Mouse (Mus musculus): Measurements from ENCODE around the gene Gm28230.

DNA sequence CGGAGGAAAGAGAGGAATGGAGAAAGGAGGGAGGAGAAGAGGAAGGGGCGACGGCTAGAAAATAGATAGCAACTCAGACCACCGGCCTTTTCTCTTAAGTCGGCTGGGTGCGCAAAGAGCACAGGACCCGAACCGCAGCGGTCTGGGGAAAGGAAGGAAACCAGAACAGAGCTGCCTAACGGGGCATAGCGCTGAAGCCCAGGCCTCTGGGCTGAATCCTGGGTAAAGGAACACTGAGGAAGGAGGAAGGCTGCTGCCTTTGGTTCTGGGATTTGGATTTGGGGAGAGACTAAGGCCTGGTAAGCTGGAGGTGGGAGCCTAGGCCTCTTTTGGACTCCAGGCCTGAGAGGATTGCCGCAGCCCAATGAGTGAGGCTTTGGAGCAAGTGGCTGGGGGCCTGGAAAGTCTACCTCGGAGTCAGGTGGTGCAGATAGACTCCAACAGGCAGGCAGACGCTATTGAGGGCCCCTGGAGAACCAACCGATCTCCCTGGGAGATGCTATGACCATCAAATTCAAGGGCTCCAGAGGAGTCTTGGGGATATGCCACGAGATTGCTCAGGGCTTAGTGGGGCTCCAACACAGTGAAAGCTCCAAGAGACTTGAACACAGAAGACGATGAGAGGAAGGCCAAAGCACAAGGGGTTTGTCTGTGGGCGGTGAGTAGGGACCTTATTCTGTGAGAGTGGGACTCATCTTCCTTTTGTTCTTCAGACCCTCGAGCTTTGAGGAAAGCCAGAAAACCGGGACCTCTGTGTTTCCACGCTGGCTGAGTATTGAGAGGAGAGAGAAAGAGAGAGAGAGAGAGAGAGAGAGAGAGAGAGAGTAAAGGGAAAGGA, 45.7 kb upstream of the Gm28230 start:
- TF ChIP-seq UBTF (IDR thresholded peaks at IDR 0.05; ENCODE audit: borderline replicate concordance, insufficient read depth, low read depth, low read length) (no peak), POLR2A (IDR thresholded peaks at IDR 0.05; ENCODE audit: control insufficient read depth in 1 of 2, insufficient read depth in 1 of 2, low read depth in 1 of 2, low read length in 2 of 2, poor library complexity in 1 of 2) (no peak), POLR2AphosphoS2 (IDR thresholded peaks at IDR 0.05; ENCODE audit: low read length) (no peak), NELFE (IDR thresholded peaks at IDR 0.05; ENCODE audit: low read depth, low read length) (no peak), MAFK (IDR thresholded peaks at IDR 0.05; ENCODE audit: borderline replicate concordance, low read depth, low read length) (no peak), CTCF (IDR thresholded peaks at IDR 0.05 in 2 of 3, conservative IDR thresholded peaks at IDR 0.05 in 1 of 3; ENCODE audit: control insufficient read depth in 1 of 3, insufficient read depth in 1 of 3, low read depth in 2 of 3, low read length in 3 of 3, poor library complexity in 1 of 3, severe bottlenecking in 1 of 3) (no peak), TAL1 (IDR thresholded peaks at IDR 0.05; ENCODE audit: low read length) (no peak), ZC3H11A (IDR thresholded peaks at IDR 0.05; ENCODE audit: low read depth, low read length) (no peak), GABPA (IDR thresholded peaks at IDR 0.05; ENCODE audit: low read depth, low read length) (no peak)
